ENCODE assay signal across 17 mouse cellular contexts in the genomic region with DNA sequence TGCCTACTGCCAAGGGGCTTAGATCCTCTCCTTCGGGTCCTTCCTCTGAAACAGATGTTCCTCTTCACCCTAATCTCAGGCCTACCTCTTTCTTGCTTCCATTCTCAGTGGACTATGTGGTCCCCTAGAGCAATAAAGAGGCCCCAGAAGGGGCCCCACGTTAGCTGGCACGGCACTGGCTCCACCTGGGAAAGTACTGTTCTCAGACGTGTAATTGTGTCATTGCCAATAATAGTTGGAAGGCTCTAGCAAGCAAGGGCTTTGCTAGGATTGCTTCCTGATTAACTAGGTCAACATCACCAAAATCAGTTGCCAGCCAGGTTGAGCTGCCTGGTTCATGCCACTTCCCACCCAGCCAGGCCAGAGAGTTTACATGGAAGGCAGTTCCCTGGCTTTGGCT.
DNase-seq lines count a peak whose midpoint lies in the region.
"Had no signal": no experiment of that assay in that cellular context is flagged by ENCODE, and none has a peak within 500 bp of the region (broad histone marks: within the 10 kb centered on the region; RNA-seq: fewer than 3 reads in every experiment).

No protein-coding gene starts in this region.

- intact Hi-C loops in heart, postnatal 25 days (cut with DNase I): no loop called here
- intact Hi-C loops in left cerebral cortex, postnatal 10 days (cut with DNase I): no loop called here

- DNase-seq in heart, adult 11 months: peak; percentile 68
- DNase-seq in heart, postnatal 25 days (ENCODE audit: low spot score): no peak
- peak; percentile 5 for DNase-seq in kidney, postnatal 10 days
- no peak for DNase-seq in kidney, adult 9 months
- DNase-seq in urinary bladder, adult 2 months (ENCODE audit: low spot score): peak; percentile 6
- no peak for DNase-seq in urinary bladder, postnatal 25 days (ENCODE audit: low spot score)
- no peak for DNase-seq in left cerebral cortex, postnatal 10 days (ENCODE audit: extremely low spot score in 1 of 2, low spot score in 2 of 2)
- DNase-seq: adrenal gland, postnatal 36 days; B cell, adult 2 months; cerebellum, adult 11 months; cerebellum, postnatal 25 days; embryo, embryonic 11 days; gastrocnemius, postnatal 25 days; left cerebral cortex, postnatal 4 days; lung, adult 2 months; midbrain, embryonic 14.5 days; thymus, postnatal 25 days had no signal

Comparison
In these comparisons a context has a peak if more than half of its experiments do, and no peak if none do; other contexts are left out.
1. DNase-seq: peak in heart, adult 11 months (single experiment), kidney, postnatal 10 days (single experiment) and urinary bladder, adult 2 months (single experiment); none in heart, postnatal 25 days (single experiment), kidney, adult 9 months (single experiment), urinary bladder, postnatal 25 days (single experiment) and left cerebral cortex, postnatal 10 days (0 of 2).